Mouse (Mus musculus): ENCODE results near the gene Adgrb3.

GRCm38 (mm10) chr1:25490174-25490573 lies 339.3 kb downstream of the Adgrb3 start:
- TF ChIP-seq CTCF (conservative IDR thresholded peaks at IDR 0.05; ENCODE audit: low read length) (no peak), POU5F1 (IDR thresholded peaks at IDR 0.05; ENCODE audit: borderline replicate concordance, low read length) (no peak), NANOG (IDR thresholded peaks at IDR 0.05; ENCODE audit: borderline replicate concordance, low read length) (no peak)

All from E14TG2a.4 (cell line).